Mouse (Mus musculus) embryo, embryonic 11.5 days (tissue): ENCODE measurements around the gene Gm21887.
"Not testable (repeated sequence)": the region's sequence is repeated elsewhere in the genome, so short reads cannot be mapped to it uniquely, and the experiment has no call there.

Source experiments
- DNase-seq: peaks from one replicate; pipeline ENCODE4 v3.0.0-alpha.2; 2012; ENCODE audit warnings: low read depth, low spot score

Gm21887 gene

DNA sequence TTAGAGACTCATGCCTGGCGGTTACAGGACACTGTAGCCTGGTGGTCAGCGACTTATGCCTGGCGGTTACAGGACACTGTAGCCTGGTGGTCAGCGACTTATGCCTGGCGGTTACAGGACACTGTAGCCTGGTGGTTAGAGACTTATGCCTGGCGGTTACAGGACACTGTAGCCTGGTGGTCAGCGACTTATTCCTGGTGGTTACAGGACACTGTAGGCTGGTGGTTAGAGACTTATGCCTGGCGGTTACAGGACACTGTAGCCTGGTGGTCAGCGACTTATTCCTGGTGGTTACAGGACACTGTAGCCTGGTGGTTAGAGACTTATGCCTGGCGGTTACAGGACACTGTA is 2.0 kb downstream of the Gm21887 start:
- not testable (repeated sequence) for DNase-seq

DNA sequence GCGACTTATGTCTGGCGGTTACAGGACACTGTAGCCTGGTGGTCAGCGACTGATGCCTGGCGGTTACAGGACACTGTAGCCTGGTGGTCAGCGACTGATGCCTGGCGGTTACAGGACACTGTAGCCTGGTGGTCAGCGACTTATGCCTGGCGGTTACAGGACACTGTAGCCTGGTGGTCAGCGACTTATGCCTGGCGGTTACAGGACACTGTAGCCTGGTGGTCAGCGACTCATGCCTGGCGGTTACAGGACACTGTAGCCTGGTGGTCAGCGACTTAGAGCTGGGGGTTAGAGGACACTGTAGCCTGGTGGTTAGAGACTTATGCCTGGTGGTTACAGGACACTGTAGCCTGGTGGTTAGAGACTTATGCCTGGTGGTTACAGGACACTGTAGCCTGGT is 4.0 kb downstream of the Gm21887 start:
- not testable (repeated sequence) for DNase-seq

- not testable (repeated sequence) for DNase-seq
Measured at GRCm38 (mm10) chrX:170014038-170014437, 4.6 kb downstream of the Gm21887 start.

GRCm38 (mm10) chrX:170015883-170016282 is 6.4 kb downstream of the Gm21887 start:
- not testable (repeated sequence) for DNase-seq

DNA sequence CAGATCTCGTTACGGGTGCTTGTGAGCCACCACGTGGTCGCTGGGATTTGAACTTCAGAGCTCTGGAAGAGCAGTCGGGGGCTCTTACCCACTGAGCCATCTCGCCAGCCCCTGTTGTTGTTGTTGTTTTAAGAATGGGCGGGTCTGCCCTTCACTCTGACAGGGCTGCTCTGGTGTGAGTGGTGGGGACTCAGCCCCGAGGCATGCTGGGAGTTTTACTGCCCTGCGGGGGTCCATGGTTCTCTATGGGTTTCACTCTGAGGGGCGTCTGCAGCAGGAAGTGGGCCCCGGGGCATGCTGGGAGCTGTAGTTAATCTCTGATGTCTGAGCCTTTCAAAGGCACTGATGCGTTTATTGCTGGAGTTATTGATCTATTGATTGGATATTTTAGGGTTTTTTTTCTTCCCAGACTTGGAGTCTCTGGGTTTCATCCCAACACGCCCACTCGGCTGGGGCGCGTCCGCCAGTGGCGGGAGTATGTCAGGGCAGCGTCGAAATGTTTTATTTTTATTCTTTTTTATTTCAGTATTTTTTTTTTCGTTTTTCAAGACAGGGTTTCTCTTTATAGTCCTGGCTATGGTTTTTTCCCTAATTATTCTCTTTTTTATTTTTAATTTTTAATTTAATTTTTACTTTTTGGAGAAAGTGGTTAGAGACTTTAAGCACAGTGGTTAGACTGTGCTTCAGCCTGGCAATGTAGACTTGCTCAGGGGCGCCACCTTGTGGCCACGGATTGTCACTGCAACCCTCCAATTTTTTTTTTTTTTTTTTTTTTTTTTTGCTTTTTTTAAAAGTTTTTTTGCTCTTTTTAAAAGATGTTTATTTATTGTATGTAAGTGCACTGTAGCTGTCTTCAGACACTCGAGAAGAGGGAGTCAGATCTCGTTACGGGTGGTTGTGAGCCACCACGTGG is 8.1 kb downstream of the Gm21887 start:
- DNase-seq, result peak; percentile 99

DNA sequence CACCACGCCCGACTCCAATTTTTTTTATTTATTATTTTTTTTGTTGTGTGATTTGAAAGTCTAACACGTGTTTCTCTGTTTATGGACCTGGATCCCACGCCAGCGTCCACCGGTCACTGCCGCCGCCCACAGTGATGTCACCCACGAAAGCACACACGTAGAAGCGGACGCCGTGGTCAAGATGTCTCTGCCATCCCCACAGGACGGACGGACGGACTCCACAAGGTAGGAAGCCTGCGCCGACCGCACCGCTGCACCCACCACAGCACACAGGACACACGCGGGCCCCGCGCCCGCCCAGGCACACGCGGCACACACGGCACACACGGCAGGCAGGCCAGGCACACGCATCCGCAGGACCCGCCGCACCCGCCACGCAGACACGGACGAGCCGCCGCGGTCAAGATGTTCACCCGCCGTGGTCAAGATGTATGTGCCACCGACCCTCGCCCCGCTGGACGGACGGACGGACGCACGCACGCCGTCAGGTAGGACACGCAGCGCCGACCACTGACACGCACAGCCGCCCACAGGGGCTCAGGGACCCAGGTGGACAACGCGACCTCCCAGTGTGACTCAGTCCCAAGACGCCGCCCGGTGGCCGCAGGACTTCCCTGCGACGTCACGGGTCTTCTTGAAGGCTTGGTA is 9.2 kb downstream of the Gm21887 start:
- not testable (repeated sequence) for DNase-seq

DNA sequence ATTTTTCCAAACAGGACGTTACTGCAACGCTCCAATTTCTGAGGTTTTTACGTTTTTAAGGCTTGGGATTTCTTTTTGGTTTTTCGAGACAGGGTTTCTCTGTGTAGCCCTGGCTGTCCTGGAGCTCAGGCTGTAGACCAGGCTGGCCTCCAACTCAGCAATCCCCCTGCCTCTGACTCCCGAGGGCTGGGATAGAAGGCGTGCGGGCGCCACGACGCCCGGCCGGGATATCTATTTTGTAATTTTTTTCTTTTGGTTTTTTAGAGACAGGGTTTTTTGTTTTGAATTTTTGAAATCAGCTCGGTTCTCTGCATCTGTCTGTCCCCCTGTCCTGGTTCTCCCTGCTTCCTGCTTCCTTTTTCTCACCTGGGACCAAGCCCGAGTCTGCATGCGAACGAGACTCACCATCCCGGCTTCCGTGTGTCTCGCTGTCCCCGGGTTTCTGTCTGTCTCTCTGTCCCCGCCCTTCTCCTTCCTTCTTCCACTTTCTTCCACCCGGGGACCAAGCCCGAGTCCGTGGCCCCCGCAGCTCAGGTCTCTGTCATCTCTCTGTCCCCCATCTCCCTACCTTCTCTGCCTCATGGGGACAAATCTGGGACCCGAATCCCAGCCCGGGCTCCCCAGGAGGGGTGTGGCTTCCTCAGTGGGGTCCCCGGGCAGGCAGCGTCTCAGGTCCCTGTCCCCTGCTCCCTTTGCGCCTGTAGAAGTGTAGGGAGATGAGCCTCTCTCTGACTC is 9.9 kb downstream of the Gm21887 start:
- not testable (repeated sequence) for DNase-seq

- DNase-seq, result not testable (repeated sequence)
Measured at GRCm38 (mm10) chrX:170019954-170020689, 10.7 kb downstream of the Gm21887 start.

GRCm38 (mm10) chrX:170020690-170021050 is 11.2 kb downstream of the Gm21887 start:
- peak; percentile 92 for DNase-seq

DNA sequence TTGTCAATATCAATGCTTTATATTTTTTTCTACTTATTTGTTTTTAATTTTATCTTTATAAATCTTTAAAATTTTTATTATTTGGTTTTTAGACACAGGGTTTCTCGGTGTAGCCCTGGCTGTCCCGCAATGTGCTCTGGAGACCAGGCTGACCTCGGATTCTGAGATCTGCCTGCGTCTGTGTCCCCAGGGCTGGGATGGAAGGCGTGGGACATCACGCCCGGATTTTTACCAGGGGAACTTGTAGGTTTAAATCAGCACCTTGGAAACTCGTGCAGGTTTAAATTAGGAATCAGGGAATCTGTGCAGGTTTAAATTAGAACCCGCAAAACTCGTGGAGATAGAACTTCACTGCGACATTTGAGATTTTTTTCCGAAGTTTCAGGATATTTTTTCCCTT is 11.7 kb downstream of the Gm21887 start:
- DNase-seq, result not testable (repeated sequence)

DNA sequence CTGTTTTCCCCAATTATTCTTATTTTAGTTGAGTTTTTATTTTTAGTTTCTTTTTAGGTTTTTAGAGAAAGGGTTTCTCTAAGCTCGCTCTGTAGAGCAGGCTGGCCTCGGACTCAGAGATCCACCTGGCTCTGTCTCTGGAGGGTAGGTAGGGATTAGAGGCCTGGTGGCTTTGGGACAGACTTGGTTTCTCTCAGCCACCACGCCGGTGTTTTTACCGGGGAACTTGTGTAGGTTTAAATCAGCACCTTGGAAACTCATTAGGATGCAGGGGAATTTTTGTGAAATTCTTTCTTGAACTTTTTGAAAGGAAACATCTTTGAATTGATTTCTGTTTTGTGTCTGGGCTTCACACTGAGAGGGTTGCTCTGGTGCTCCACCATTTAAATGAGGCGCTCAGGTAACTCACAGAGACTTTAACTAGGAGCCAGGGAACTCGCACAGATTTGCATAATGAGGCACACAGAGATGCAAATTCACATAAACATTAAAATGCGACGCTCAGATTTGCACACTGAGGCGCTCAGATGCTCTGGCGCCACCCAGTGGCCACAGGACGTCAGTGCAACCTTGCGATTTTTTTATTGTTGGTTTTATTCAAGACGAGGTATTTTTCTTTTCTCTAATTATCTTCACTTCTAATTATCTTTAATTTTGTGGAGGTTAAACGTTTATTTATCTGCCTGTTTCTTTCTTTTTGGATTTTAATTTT is 12.4 kb downstream of the Gm21887 start:
- DNase-seq, result not testable (repeated sequence)
